Mouse (Mus musculus) kidney, embryonic 14.5 days (tissue): ENCODE data around the gene Prss53. TPM values are rescaled to one million over a fixed set of nuclear protein-coding genes. Genes with fewer than 3 reads are reported as not detected.

Source experiments
- ATAC-seq: fragments of 200-750 bp; cut with Nextera tagmentation; 2 replicates; pipeline ENCODE4 v1.8.0; 2017; ENCODE audit warnings: moderate number of reproducible peaks, mild to moderate bottlenecking, moderate TSS enrichment, moderate library complexity; ENCODE audit not compliant: low FRiP score, low TSS enrichment
- H3K27ac ChIP-seq: fragments of 300-500 bp; sonication (generic); 2 replicates; pipeline ENCODE4 v1.5.1; 2014; ENCODE audit warnings: low read depth, mild to moderate bottlenecking, low read length, moderate library complexity, mixed read lengths
- H3K27me3 ChIP-seq: fragments of 300-500 bp; sonication (generic); 2 replicates; pipeline ENCODE4 v1.6.1; 2014; ENCODE audit warnings: mild to moderate bottlenecking, low read length; ENCODE audit not compliant: control insufficient read depth, insufficient read depth
- H3K36me3 ChIP-seq: fragments of 300-500 bp; sonication (generic); 2 replicates; pipeline ENCODE4 v1.6.1; 2014; ENCODE audit warnings: low read length, mixed read lengths; ENCODE audit not compliant: control insufficient read depth, insufficient read depth
- H3K4me1 ChIP-seq: fragments of 300-500 bp; sonication (generic); 2 replicates; pipeline ENCODE4 v1.6.1; 2014; ENCODE audit warnings: low read length, mixed read lengths; ENCODE audit not compliant: control insufficient read depth, insufficient read depth
- H3K4me2 ChIP-seq: fragments of 300-500 bp; sonication (generic); replicated peaks from 2 replicates; pipeline ENCODE4 v1.6.1; 2014; ENCODE audit warnings: low read depth, mild to moderate bottlenecking, low read length
- H3K4me3 ChIP-seq: fragments of 300-500 bp; sonication (generic); 2 replicates; pipeline ENCODE4 v1.5.1; 2014; ENCODE audit warnings: mild to moderate bottlenecking, low read length
- H3K9ac ChIP-seq: fragments of 300-500 bp; sonication (generic); 2 replicates; pipeline ENCODE4 v1.6.1; 2014; ENCODE audit warnings: low read depth, mild to moderate bottlenecking, low read length, moderate library complexity
- H3K9me3 ChIP-seq: fragments of 300-500 bp; sonication (generic); 2 replicates; pipeline ENCODE4 v1.6.1; 2016; ENCODE audit warnings: low read length; ENCODE audit not compliant: control insufficient read depth
- WGBS: fragments of 180-500 bp; shearing (Covaris S2); extraction: QIAGEN DNeasy Blood & Tissue Kit; methylation state at CpG from one replicate; pipeline ENCODE4 v1.1.7; 2014; 5-methylcytosine and 5-hydroxymethylcytosine counted together
- polyA plus RNA-seq: library from polyadenylated mRNA; unstranded; fragments of >200 nt; fragmentation: Nextera tagmentation; extraction: Ambion mirVana; gene quantifications from 2 replicates; pipeline ENCODE4 v1.2.1, GENCODE M21; 2014

The Prss53 gene
- polyA plus RNA-seq, 1 experiment from 2014 or later: 0.77 TPM

GRCm38 (mm10) chr7:127874812-127875626, 15.8 kb downstream of the Prss53 start:
- H3K36me3 ChIP-seq: peaks cover 24% of the 10 kb centered on the region
- peak overlapping the region; percentile 99 for H3K27ac ChIP-seq
- H3K27me3 ChIP-seq: no peaks in the 10 kb centered on the region
- no peaks in the 10 kb centered on the region for H3K9me3 ChIP-seq
- 5% methylated on average over 20 of the region's 20 CpGs for WGBS
- peak overlapping the region; percentile 97 for H3K9ac ChIP-seq
- H3K4me1 ChIP-seq: peaks cover 13% of the 10 kb centered on the region
- peak overlapping the region; percentile 81 for H3K4me3 ChIP-seq
- peak overlapping the region; percentile 51 for H3K4me2 ChIP-seq
- peak; percentile 9 for ATAC-seq

DNA sequence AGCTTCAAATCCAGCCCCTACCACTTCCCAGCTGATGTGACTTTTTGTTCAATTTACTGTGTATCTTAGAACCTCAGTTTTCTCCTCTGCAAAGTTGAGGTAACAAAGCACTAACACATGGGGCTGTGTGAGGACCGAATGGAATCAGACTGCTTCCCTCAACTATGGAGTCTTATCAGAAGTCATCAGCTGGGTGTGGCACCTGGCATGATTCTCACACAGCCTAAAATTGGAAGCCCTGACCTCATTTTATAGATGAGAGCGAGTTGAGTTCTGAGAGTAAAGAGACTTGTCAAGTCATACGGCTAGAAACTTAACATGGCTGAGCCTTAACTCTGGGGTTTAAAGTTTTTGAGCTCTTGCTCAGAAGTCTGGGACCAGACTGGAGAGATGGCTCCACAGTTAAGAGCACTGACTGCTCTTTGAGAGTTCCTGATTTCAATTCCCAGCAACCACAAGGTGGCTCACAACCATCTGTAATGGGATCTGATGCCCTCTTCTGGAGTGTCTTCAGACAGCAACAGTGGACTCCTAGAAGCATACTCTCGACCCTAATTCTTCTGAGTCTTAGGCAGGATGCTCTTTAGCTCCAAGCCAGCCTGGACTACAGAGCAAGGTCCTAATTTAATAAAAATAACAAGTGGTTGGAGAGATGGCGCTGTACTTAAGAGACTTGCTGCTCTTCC, 20.5 kb downstream of the Prss53 start:
- Histone ChIP-seq H3K36me3 (peaks cover 35% of the 10 kb centered on the region), H3K4me1 (peaks cover 8% of the 10 kb centered on the region), H3K4me2 (no peak overlapping the region), H3K4me3 (no peak overlapping the region), H3K9me3 (no peaks in the 10 kb centered on the region), H3K27me3 (no peaks in the 10 kb centered on the region), H3K27ac (no peak overlapping the region), H3K9ac (no peak overlapping the region)
- ATAC-seq: no peak
- 82% methylated on average over 5 of the region's 5 CpGs for WGBS

DNA sequence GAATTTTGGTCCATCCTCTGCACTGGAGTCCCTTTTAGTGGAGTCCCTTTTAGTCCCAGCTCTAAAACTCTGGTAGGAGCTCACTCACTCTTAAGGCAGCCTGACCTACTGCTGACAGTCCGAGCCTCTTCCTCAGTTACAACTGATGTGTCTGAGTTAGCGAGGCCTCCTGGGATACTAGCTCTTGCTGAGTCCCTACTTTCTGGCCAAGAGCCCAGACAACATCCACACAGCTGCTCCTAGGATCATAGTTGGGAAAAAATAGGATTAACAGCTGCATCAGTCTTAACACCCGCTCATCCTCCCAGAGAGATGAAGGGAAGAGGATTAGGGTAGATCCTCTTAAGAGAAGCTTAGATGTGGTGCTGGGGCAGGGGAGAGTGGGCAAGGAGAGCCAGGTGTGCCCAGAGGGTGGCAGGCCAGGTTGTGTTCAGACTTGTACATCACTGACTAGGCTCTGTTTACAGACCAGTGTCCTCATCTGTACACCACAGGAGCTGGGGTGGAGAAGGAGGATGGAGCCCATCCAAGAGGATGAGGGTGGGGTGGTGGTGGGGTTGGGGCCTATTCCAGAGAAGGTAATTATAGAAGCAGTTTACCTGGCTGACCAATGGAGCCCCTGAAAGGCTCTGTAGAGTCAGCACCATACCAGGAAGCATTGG, 21.5 kb downstream of the Prss53 start:
- no peak overlapping the region for H3K4me2 ChIP-seq
- H3K36me3 ChIP-seq: peaks cover 42% of the 10 kb centered on the region
- peaks cover 4% of the 10 kb centered on the region; the same call in 1 of the 2 replicates for H3K4me1 ChIP-seq
- 76% methylated on average over 3 of the region's 3 CpGs for WGBS
- ATAC-seq: no peak
- no peaks in the 10 kb centered on the region for H3K27me3 ChIP-seq
- H3K9ac ChIP-seq: no peak overlapping the region
- H3K9me3 ChIP-seq: no peaks in the 10 kb centered on the region
- no peak overlapping the region for H3K27ac ChIP-seq
- no peak overlapping the region for H3K4me3 ChIP-seq

DNA sequence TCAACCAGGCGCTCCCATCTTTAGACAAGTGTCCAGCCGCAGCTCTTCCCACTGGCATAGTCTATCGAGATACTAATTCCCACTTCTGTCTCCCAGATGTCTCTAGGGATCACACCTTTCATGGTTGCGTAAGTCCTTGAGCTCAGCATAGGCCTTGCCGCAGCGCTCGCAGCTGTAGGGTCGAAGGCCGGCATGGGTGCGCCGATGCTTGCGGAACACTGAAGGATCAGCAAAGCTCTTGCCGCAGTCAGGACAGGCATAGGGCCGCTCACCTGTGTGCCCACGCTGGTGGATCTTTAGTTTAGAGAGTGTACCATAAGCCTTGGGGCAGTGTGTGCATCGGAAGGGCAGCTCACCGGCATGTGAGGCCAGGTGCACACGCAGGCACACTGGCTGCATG, 23.1 kb downstream of the Prss53 start:
- no peak overlapping the region for H3K9ac ChIP-seq
- H3K27ac ChIP-seq: no peak overlapping the region
- H3K9me3 ChIP-seq: no peaks in the 10 kb centered on the region
- no peak overlapping the region for H3K4me3 ChIP-seq
- peaks cover 42% of the 10 kb centered on the region for H3K36me3 ChIP-seq
- no peaks in the 10 kb centered on the region for H3K4me1 ChIP-seq
- no peak for ATAC-seq
- no peak overlapping the region for H3K4me2 ChIP-seq
- H3K27me3 ChIP-seq: no peaks in the 10 kb centered on the region
- WGBS: 96% methylated on average over 18 of the region's 18 CpGs

GRCm38 (mm10) chr7:127866434-127866833, 24.3 kb downstream of the Prss53 start:
- Histone ChIP-seq H3K27ac (no peak overlapping the region), H3K36me3 (peaks cover 39% of the 10 kb centered on the region), H3K4me1 (no peaks in the 10 kb centered on the region), H3K27me3 (no peaks in the 10 kb centered on the region), H3K9me3 (no peaks in the 10 kb centered on the region), H3K4me2 (no peak overlapping the region), H3K4me3 (no peak overlapping the region), H3K9ac (no peak overlapping the region)
- WGBS: 94% methylated on average over 12 of the region's 12 CpGs
- peak; percentile 32; the same call in 1 of the 2 replicates for ATAC-seq

DNA sequence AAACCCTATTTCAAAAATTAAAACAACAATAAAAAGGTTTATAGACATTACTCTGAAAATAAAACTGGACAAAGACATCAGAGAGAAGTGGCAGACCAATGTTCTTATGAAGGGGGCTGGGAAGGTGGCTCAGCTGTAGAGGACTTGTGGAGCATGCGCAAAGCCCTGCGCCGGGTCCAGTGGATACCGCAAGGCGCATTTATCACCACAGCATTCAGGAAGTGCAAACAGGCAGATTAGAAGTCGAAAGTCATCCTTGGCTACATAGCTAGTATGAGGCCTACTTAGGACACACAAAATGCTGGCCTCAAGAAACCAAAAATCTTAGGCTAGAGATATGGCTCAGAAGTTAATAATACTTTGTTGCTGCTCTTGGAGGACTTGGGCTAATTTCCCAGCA, 32.5 kb downstream of the Prss53 start:
- WGBS: 90% methylated on average over 6 of the region's 6 CpGs
- no peaks in the 10 kb centered on the region for H3K4me1 ChIP-seq
- no peaks in the 10 kb centered on the region for H3K36me3 ChIP-seq
- ATAC-seq: no peak
- no peak overlapping the region for H3K9ac ChIP-seq
- no peaks in the 10 kb centered on the region for H3K9me3 ChIP-seq
- no peak overlapping the region for H3K4me3 ChIP-seq
- H3K27ac ChIP-seq: no peak overlapping the region
- H3K27me3 ChIP-seq: no peaks in the 10 kb centered on the region
- no peak overlapping the region for H3K4me2 ChIP-seq

DNA sequence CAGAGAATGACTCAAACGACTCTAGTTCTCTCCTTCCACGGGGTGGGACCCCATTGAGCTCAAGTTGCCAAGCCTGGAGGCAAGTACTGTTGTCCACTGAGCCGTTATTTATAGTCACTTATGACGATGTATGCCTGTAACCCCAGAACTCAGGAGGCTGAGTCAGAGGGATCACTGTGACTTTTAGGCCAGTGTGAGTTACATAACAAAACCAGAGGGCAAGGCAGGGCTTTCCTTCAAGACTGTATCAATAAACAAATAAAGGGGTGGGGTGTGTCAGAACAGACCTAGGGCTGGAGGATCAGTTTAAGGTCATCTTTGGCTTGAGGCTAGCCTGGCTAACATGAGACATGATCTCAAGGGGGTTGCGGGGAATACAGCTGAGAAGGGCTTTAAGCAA, 39.9 kb downstream of the Prss53 start:
- peaks cover 11% of the 10 kb centered on the region; the same call in 1 of the 2 replicates for H3K36me3 ChIP-seq
- H3K27me3 ChIP-seq: no peaks in the 10 kb centered on the region
- no peak overlapping the region for H3K27ac ChIP-seq
- no peaks in the 10 kb centered on the region for H3K4me1 ChIP-seq
- no peak overlapping the region for H3K4me3 ChIP-seq
- no peak for ATAC-seq
- no peak overlapping the region for H3K9ac ChIP-seq
- 62% methylated on average over 5 of the region's 5 CpGs for WGBS
- H3K9me3 ChIP-seq: no peaks in the 10 kb centered on the region
- H3K4me2 ChIP-seq: no peak overlapping the region

DNA sequence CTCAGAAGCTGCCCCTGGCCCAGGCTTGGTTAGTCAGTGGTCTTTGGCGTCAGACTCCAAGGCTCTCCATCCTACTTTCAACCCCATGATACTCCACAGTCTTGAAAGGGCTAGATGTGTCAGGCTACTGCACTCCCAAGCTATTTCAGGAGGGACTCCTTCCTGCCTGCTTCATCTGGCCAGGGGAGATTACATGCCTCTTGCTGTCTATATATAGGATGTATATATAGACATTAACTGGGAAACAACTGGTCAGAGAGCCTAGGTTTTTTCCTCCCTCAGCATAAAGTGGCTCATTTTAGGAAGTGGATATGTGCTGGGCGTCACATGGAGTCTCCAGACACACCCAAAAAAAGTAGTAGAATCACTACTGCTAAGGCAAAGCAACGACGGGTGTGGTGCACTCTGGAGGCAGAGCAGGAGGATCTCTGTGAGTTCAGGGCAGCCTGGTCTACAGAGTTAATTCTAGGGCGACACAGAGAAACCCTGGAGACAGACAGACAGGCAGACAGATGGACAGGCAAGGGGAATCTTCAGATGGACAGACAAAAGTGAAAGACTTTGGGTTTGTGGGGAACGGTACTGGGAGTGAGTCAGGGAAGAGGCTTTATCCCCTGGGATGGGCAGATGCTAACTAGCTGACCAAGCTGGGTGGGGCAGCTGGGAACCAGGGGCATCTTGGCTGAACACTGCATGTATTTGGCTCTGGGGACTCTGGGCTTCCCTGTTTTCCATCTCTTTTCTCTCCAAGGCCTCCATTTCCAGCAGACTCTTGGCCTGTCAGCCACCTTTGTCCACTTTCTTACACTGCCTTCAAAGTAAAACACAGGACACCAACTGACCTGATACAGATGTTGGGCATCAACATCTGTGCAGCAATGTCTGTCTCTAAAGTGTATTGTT, 40.5 kb downstream of the Prss53 start:
- ATAC-seq: no peak
- H3K4me3 ChIP-seq: no peak overlapping the region
- no peak overlapping the region for H3K4me2 ChIP-seq
- no peaks in the 10 kb centered on the region for H3K4me1 ChIP-seq
- H3K27me3 ChIP-seq: no peaks in the 10 kb centered on the region
- H3K9me3 ChIP-seq: no peaks in the 10 kb centered on the region
- no peak overlapping the region for H3K27ac ChIP-seq
- H3K36me3 ChIP-seq: peaks cover 14% of the 10 kb centered on the region; the same call in 1 of the 2 replicates
- 85% methylated on average over 6 of the region's 6 CpGs for WGBS
- H3K9ac ChIP-seq: no peak overlapping the region
